Mouse (Mus musculus): Measurements from ENCODE around the gene Phkb.

GRCm38 (mm10) chr8:85845887-85846286, 5.1 kb downstream of the Phkb start:
- TF ChIP-seq USF2 (IDR thresholded peaks at IDR 0.05; ENCODE audit: borderline replicate concordance in 1 of 2, insufficient read depth in 1 of 2, low read depth in 1 of 2, low read length in 2 of 2) (no peak), ETS1 (IDR thresholded peaks at IDR 0.05; ENCODE audit: low read depth, low read length) (peak; percentile 86), POLR2A (IDR thresholded peaks at IDR 0.05; ENCODE audit: control insufficient read depth in 1 of 2, insufficient read depth in 1 of 2, low read depth in 1 of 2, low read length in 2 of 2, poor library complexity in 1 of 2) (no peak), CTCF (IDR thresholded peaks at IDR 0.05 in 2 of 3, conservative IDR thresholded peaks at IDR 0.05 in 1 of 3; ENCODE audit: control insufficient read depth in 1 of 3, insufficient read depth in 1 of 3, low read depth in 2 of 3, low read length in 3 of 3, poor library complexity in 1 of 3, severe bottlenecking in 1 of 3) (no peak), ZNF384 (IDR thresholded peaks at IDR 0.05; ENCODE audit: low read depth, low read length) (no peak), BHLHE40 (IDR thresholded peaks at IDR 0.05; ENCODE audit: borderline replicate concordance, low read depth, low read length) (no peak), POLR2AphosphoS2 (IDR thresholded peaks at IDR 0.05; ENCODE audit: low read length) (no peak), E2F4 (IDR thresholded peaks at IDR 0.05; ENCODE audit: borderline replicate concordance, low read depth, low read length) (no peak), MEF2A (IDR thresholded peaks at IDR 0.05; ENCODE audit: extremely low read depth, insufficient replicate concordance, low read depth, low read length, poor library complexity, severe bottlenecking) (no peak)

Measured in MEL (cell line).